Mouse (Mus musculus) kidney, postnatal 14 days (tissue): ENCODE data around the gene Dus2.
"Not testable (repeated sequence)": the region's sequence is repeated elsewhere in the genome, so short reads cannot be mapped to it uniquely, and the experiment has no call there.

Experiments used
- DNase-seq: peaks from one replicate; pipeline ENCODE4 v3.0.0; 2022; ENCODE audit warnings: mixed read lengths

The Dus2 gene

DNA sequence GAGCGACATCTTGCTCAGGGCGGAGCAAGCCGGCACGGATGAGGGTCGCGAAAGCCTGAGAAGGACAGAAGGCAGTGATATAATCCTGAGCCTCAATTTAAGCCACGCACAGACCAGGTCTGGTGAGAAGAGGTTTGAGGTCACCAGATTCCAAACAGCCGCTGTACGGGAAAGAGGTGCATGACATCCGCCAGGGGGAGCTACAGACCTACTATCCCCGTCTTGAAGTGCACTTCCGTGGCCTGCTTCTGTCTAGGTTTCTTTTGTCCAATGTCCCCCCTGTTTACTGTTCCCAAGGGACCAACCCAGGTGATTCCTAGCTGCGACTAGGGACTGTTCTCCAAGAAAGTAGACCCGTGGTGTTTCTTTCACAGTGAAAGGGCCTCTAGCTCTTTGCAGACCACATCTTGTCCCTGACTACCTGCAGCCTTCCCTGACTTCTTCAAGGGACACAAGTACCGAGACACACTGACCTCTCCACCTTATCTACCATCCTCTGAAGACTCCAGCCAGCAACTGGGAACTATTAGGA, at the start of gene Dus2:
Gene Dus2 (plus strand): TSS at position 482 of the 532 bp plus-strand sequence.
- peak; percentile 84 for DNase-seq

DNA sequence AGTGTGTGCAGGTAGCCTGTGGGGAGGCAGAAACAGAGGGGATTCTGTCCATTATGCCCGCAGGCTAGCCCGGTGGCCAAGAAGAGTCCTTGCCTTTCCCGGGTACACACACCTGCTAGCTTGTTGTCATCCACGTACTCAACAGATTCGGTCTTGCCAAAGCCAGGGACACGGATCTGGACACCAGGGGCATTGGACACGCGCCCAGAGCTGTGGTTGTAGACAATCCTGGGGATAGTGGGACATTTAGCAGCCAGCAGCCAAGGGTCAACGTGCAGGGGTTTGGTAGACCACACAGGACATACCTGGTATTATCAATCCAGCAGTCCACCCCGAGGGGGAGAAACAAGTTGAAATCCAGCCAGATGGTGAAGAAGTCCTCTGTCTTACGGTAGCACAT, 49.1 kb upstream of the Dus2 start:
- DNase-seq, result no peak

GRCm38 (mm10) chr8:105942542-105942941, 48.6 kb upstream of the Dus2 start:
- no peak for DNase-seq

- no peak for DNase-seq
Observed at GRCm38 (mm10) chr8:105943321-105943739, 47.8 kb upstream of the Dus2 start, which contains the start of gene Lcat. Gene Lcat (minus strand): TSS chr8:105943382.

DNA sequence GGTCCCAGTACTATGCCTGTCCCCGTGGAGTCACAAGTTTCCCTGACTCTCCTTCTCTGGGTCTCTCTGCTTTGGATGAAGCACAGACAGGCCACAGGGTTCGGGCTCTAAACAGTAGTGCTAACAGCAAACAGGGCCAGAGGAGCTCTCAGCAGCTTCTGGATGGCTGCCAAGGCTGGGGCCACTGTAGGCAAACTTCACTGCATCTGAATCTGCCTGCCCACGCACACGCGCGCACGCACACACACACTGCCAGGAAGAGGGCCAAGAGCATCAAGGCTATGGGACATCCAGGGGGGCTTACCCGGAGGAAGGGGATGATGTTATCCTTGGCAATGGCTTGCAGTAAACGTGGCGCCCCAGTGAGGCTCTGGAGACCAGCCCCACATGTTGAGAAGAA, 41.8 kb upstream of the Dus2 start:
- peak; percentile 72 for DNase-seq

GRCm38 (mm10) chr8:105951057-105951659, 40.0 kb upstream of the Dus2 start:
- peak; percentile 72 for DNase-seq

GRCm38 (mm10) chr8:105956556-105956955, 34.6 kb upstream of the Dus2 start:
- no peak for DNase-seq

GRCm38 (mm10) chr8:105957813-105958212, 33.3 kb upstream of the Dus2 start:
- peak; percentile 81 for DNase-seq

- DNase-seq, result peak; percentile 90
Observed at GRCm38 (mm10) chr8:105959350-105959749, 31.8 kb upstream of the Dus2 start.

- DNase-seq, result no peak
Observed at GRCm38 (mm10) chr8:105961101-105961500, 30.0 kb upstream of the Dus2 start.

- DNase-seq, result no peak
Observed at GRCm38 (mm10) chr8:105961536-105961935, 29.6 kb upstream of the Dus2 start.

- DNase-seq, result no peak
Observed at GRCm38 (mm10) chr8:105964506-105965265, 26.5 kb upstream of the Dus2 start.

DNA sequence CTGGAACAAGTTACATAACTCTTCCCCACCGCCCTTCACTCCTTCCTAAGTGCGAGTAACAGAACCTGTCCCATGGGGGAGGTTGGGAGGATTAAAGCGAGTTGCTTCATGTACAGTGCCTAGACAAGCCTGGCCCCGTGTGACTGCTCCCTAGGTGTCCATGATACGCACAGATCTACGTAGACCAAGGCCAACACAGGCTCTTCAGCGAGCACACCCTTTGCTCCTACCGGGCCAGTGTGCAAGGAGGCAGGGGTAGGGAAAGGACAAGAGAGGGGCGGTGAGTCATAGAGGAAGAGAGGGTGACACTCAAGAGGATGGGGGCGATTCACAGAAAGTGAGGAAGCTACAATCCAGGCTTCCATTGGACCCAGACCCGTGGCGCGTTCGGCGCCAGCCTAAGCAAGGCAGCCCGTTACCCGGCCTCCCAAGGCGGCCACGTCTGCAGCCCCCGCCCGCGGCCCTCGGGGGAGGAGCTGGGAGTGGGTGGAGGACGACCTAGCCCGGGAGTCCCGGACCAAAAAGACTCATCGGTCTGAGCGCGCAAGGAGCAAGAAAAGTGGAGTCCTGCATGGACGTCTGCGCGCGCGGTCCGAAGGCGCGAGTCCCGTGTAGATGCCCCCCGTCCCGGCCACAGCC, 25.8 kb upstream of the Dus2 start:
- DNase-seq, result peak; percentile 64

DNA sequence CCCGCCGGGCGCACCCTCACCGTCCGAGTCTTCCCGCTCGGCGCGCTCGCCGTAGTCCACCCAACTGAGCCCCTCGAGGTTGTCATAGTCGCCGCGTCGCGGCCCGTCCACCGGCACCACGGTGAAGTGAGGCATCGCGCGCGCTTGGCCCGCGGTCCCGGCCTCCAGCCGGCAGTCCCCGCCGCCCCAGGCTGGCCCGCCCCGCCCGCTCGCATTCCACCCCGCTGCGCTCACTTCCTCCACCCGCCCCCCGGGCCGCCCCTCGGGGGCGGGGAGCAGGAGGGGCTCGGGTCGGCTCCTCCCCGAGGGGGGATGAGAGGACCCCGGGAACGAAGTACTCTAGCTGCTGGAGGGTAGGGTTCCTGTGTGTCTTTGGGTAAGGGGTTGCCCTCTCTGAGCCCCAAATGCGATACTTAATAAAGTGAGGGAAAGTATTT, 25.2 kb upstream of the Dus2 start, which contains the start of gene Slc12a4:
Gene Slc12a4 (minus strand): TSS at position 193 of the 437 bp plus-strand sequence.
- peak; percentile 89 for DNase-seq

DNA sequence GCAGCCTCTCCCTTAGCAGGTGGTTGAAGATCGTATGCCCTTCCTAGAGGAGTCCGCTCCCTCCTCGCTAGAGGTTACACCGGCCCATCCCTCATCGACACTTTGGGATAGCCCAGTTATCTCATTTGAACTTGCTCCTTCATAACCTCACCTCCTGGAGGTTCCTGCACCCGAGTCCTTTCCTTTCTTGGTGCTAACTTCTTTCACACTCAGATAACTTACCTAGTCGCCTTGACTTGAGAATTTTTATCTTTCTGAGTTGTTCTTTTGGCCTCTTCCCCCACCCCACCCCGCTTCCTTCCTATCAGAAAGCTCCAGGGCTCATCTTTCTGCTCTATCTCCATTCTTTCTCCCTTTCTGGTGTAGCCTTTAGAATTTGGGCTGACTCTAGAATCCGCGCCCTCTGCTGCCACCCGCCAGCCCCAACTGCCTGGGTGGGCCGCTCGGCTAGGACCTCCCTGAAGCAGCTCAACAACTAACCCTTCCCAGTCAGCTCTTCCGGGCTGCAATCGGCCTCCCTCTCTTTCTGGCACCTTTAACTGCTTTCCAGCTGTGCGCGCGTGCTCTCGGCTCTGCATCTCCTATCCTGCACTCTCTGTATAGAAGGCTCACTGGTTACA, 24.3 kb upstream of the Dus2 start:
- no peak for DNase-seq

GRCm38 (mm10) chr8:105969367-105969766, 21.8 kb upstream of the Dus2 start:
- no peak for DNase-seq

DNA sequence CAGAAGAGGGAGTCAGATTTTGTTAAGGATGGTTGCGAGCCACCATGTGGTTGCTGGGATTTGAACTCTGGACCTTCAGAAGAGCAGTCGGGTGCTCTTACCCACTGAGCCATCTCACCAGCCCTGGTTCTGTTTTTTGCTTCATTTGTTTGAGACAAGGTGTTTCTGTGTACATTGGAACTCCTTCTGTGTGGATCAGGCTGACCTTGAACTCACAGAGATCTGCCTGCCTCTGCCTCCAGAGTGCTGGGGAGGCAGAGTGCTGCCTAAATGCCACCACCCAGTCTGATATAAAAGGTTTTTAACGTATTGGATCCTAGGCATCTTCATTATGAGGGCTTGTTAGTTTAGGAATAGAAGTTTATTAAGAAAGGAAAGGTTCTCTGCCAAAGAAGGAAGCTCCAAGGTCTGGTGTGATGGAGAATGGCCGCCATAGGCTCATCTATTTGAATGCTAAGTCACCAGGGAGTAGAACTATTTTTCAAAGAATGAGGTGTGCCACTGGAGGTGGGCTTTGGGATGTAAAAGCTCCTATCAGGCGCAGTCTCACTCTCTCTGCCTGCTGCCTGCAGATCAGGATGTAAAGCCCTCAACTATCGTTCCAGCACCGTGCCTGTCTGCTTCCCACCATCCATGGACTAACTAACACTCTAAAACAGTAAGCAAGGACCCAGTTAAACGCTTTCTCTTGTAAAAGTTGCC, 20.0 kb upstream of the Dus2 start:
- no peak for DNase-seq

- no peak for DNase-seq
Observed at GRCm38 (mm10) chr8:105975363-105975762, 15.8 kb upstream of the Dus2 start.

DNA sequence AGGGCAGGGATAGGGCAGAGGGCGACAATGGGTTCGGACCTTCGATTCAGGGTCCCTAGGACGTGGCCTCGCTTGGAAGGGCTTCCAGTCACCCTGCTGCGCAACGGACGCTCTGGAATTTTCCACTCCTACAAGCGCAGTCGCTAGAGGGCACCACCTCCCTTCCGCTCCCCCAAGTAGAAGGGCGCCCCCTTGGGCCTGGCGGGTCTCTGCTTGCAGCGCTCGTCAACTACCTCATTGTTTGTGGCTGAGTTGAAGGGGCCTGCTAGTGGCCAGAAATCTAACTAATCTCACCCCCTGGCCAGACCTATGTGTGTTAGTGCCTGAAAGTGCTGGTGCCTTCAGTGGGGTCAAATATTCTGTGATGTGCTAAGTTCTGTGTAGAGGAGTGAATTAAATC, 11.8 kb upstream of the Dus2 start, which contains the start of gene Dpep3:
Gene Dpep3 (minus strand): TSS at position 105 of the 400 bp plus-strand sequence.
- DNase-seq, result no peak

GRCm38 (mm10) chr8:105981146-105981545, 10.0 kb upstream of the Dus2 start:
- DNase-seq, result no peak

- DNase-seq, result not testable (repeated sequence)
Observed at GRCm38 (mm10) chr8:105983406-105983805, 7.7 kb upstream of the Dus2 start.

DNA sequence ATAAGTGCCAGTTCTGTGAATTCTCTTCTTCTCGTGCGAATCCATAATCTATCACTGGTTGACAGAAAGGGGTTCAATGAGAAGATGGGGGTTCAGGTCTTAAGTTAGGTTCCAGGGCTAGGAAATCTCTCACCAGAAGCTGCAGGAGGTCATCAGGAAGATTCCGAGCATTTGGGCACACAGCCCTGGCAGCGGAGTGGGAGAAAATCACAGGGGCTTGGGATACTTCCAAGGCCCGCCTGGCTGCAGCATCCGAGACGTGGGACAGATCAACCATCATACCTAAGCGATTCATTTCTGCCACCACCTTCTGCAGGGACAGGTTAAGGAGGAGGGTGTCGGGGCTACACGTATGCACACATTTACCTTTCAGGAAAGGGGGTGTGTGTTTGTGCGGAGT, 2.6 kb upstream of the Dus2 start:
- DNase-seq, result no peak
